ENCODE assay signal across 8 mouse cellular contexts in genomic region chr17:23803366-23804041, GRCm38 (mm10). TPM values are rescaled to one million over a fixed set of nuclear protein-coding genes. Genes with fewer than 3 reads are reported as not detected.
DNase-seq lines count a peak whose midpoint lies in the region; ATAC-seq and TF ChIP-seq lines count a peak whose summit lies in the region.

No protein-coding gene starts in this region.

- H3K9me3 ChIP-seq in embryonic facial prominence, embryonic 13.5 days, result no peaks in the 10 kb centered on the region
- H3K9me3 ChIP-seq in megakaryocyte, embryonic 14.5 days, result no peaks in the 10 kb centered on the region

- no peak for TF ChIP-seq POLR2A in bone marrow, adult 2 months (IDR thresholded peaks at IDR 0.05; ENCODE audit: borderline replicate concordance, control insufficient read depth, low read depth, low read length)

- peak; percentile 88 for DNase-seq in CD4-positive, CD25-positive, alpha-beta regulatory T cell, adult 2 months (ENCODE audit: low read depth, low spot score)
- peak; percentile 84 to 85 for DNase-seq in heart, postnatal 14 days
- peak; percentile 69 to 80 for DNase-seq in left cerebral cortex, postnatal 14 days (ENCODE audit: low spot score in 2 of 2)
- peak; percentile 90 for DNase-seq in right cerebral cortex, postnatal 4 days

- peak overlapping the region; percentile 84 for H3K4me2 ChIP-seq in embryonic facial prominence, embryonic 13.5 days

- intact Hi-C loops in heart, postnatal 14 days (cut with DNase I), result no loop called here
- intact Hi-C loops in left cerebral cortex, postnatal 14 days (cut with DNase I), result loop anchor here (2.0 kb wide), 1 partner anchor 33 kb away; the partner anchor contains the start of gene Flywch1

- TF ChIP-seq CTCF in bone marrow, adult 2 months (IDR thresholded peaks at IDR 0.05; ENCODE audit: control insufficient read depth, insufficient read depth, low read length), result no peak

- no peaks in the 10 kb centered on the region for H3K27me3 ChIP-seq in embryonic facial prominence, embryonic 13.5 days
- no peaks in the 10 kb centered on the region for H3K27me3 ChIP-seq in megakaryocyte, embryonic 14.5 days (replicated peaks)

- WGBS in bone marrow, adult 2 months, result under 1% methylated on average over 78 of the region's 83 CpGs
- WGBS in embryonic facial prominence, embryonic 13.5 days, result under 1% methylated on average over 57 of the region's 83 CpGs

- peaks cover 1% of the 10 kb centered on the region; the same call in 1 of the 2 replicates for H3K4me1 ChIP-seq in bone marrow, adult 2 months (ENCODE audit: control insufficient read depth, insufficient read depth, low read length)
- H3K4me1 ChIP-seq in embryonic facial prominence, embryonic 13.5 days, result peaks cover 33% of the 10 kb centered on the region
- H3K4me1 ChIP-seq in megakaryocyte, embryonic 14.5 days, result peaks cover 36% of the 10 kb centered on the region

- H3K36me3 ChIP-seq in embryonic facial prominence, embryonic 13.5 days, result peaks cover 17% of the 10 kb centered on the region
- peaks cover 30% of the 10 kb centered on the region for H3K36me3 ChIP-seq in megakaryocyte, embryonic 14.5 days (replicated peaks; ENCODE audit: low read length)

- H3K27ac ChIP-seq in bone marrow, adult 2 months (ENCODE audit: control insufficient read depth, insufficient read depth, low read depth, low read length, poor library complexity), result peak overlapping the region; percentile 98
- peak overlapping the region; percentile 97 for H3K27ac ChIP-seq in embryonic facial prominence, embryonic 13.5 days

- peak overlapping the region; percentile 64 for H3K4me3 ChIP-seq in bone marrow, adult 2 months (replicated peaks; ENCODE audit: control insufficient read depth, low read depth, low read length)
- H3K4me3 ChIP-seq in embryonic facial prominence, embryonic 13.5 days, result peak overlapping the region; percentile 100
- H3K4me3 ChIP-seq in megakaryocyte, embryonic 14.5 days (replicated peaks), result peak overlapping the region; percentile 95

- no peak for ATAC-seq in CD4-positive, CD25-positive, alpha-beta regulatory T cell, adult 4 months
- peak; percentile 62; the same call in 1 of the 2 replicates for ATAC-seq in embryonic facial prominence, embryonic 13.5 days (ENCODE audit: insufficient number of reproducible peaks, insufficient read depth, low FRiP score, low TSS enrichment, low read depth)

- H3K9ac ChIP-seq in embryonic facial prominence, embryonic 13.5 days, result peak overlapping the region; percentile 99

RNA-seq across cellular contexts. Expression of gene Srrm2, which starts 13.2 kb away (rescaled TPM):
- 100 to 1,000 TPM; 289 to 316 TPM for polyA plus RNA-seq in CD4-positive, CD25-positive, alpha-beta regulatory T cell, adult 4 months (2017; shearing (Covaris generic))
- polyA plus RNA-seq in bone marrow, adult 2 months (2011; ENCODE audit: insufficient read depth, insufficient read length, low replicate concordance, missing spikeins), result 328 and 487 TPM in 2 replicates
- 616 and 642 TPM in 2 replicates for polyA plus RNA-seq in embryonic facial prominence, embryonic 13.5 days (2015; fragmentation: Nextera tagmentation; extraction: Ambion mirVana)
- 100 to 1,000 TPM; 192 to 227 TPM for total RNA-seq in heart, postnatal 14 days (2021)
- total RNA-seq in left cerebral cortex, postnatal 14 days (2021), result 100 to 1,000 TPM; 573 to 599 TPM
- polyA plus RNA-seq in megakaryocyte, embryonic 14.5 days (2012; ENCODE audit: insufficient read depth, low replicate concordance), result 117 and 357 TPM in 2 replicates

RNA-seq across cellular contexts. Expression of gene Flywch2, which starts 17.6 kb away (rescaled TPM):
- polyA plus RNA-seq in CD4-positive, CD25-positive, alpha-beta regulatory T cell, adult 4 months (2017; shearing (Covaris generic)), result 1 to 10 TPM; 3.4 to 3.5 TPM
- not detected in 2 replicates for polyA plus RNA-seq in bone marrow, adult 2 months (2011; ENCODE audit: insufficient read depth, insufficient read length, low replicate concordance, missing spikeins)
- polyA plus RNA-seq in embryonic facial prominence, embryonic 13.5 days (2015; fragmentation: Nextera tagmentation; extraction: Ambion mirVana), result 54.1 and 65.1 TPM in 2 replicates
- 1 to 10 TPM; 1.6 TPM for total RNA-seq in heart, postnatal 14 days (2021)
- total RNA-seq in left cerebral cortex, postnatal 14 days (2021), result 10 to 100 TPM; 25.7 to 30.1 TPM
- polyA plus RNA-seq in megakaryocyte, embryonic 14.5 days (2012; ENCODE audit: insufficient read depth, low replicate concordance), result 17.2 and 29.2 TPM in 2 replicates

RNA-seq across cellular contexts. Expression of gene Elob, which starts 25.4 kb away (rescaled TPM):
- 100 to 1,000 TPM; 600 to 664 TPM for polyA plus RNA-seq in CD4-positive, CD25-positive, alpha-beta regulatory T cell, adult 4 months (2017; shearing (Covaris generic))
- polyA plus RNA-seq in bone marrow, adult 2 months (2011; ENCODE audit: insufficient read depth, insufficient read length, low replicate concordance, missing spikeins), result 185 and 239 TPM in 2 replicates
- 1,169 and 1,240 TPM in 2 replicates for polyA plus RNA-seq in embryonic facial prominence, embryonic 13.5 days (2015; fragmentation: Nextera tagmentation; extraction: Ambion mirVana)
- 100 to 1,000 TPM; 339 to 355 TPM for total RNA-seq in heart, postnatal 14 days (2021)
- 100 to 1,000 TPM; 334 to 397 TPM for total RNA-seq in left cerebral cortex, postnatal 14 days (2021)
- 484 and 719 TPM in 2 replicates for polyA plus RNA-seq in megakaryocyte, embryonic 14.5 days (2012; ENCODE audit: insufficient read depth, low replicate concordance)

RNA-seq across cellular contexts. Expression of gene Flywch1, which starts 32.1 kb away (rescaled TPM):
- 10 to 100 TPM; 15.1 to 21.4 TPM for polyA plus RNA-seq in CD4-positive, CD25-positive, alpha-beta regulatory T cell, adult 4 months (2017; shearing (Covaris generic))
- polyA plus RNA-seq in bone marrow, adult 2 months (2011; ENCODE audit: insufficient read depth, insufficient read length, low replicate concordance, missing spikeins), result 5.5 and 11.2 TPM in 2 replicates
- polyA plus RNA-seq in embryonic facial prominence, embryonic 13.5 days (2015; fragmentation: Nextera tagmentation; extraction: Ambion mirVana), result 90.2 and 95.6 TPM in 2 replicates
- 10 to 100 TPM; 30.2 to 30.8 TPM for total RNA-seq in heart, postnatal 14 days (2021)
- 100 to 1,000 TPM; 173 to 185 TPM for total RNA-seq in left cerebral cortex, postnatal 14 days (2021)
- 6.0 and 53.7 TPM in 2 replicates for polyA plus RNA-seq in megakaryocyte, embryonic 14.5 days (2012; ENCODE audit: insufficient read depth, low replicate concordance)

RNA-seq across cellular contexts. Expression of gene Prss33, which starts 32.4 kb away (rescaled TPM):
- polyA plus RNA-seq in CD4-positive, CD25-positive, alpha-beta regulatory T cell, adult 4 months (2017; shearing (Covaris generic)), result not detected
- polyA plus RNA-seq in bone marrow, adult 2 months (2011; ENCODE audit: insufficient read depth, insufficient read length, low replicate concordance, missing spikeins), result not detected in 2 replicates
- polyA plus RNA-seq in embryonic facial prominence, embryonic 13.5 days (2015; fragmentation: Nextera tagmentation; extraction: Ambion mirVana), result 0.38 and 0.48 TPM in 2 replicates
- not detected for total RNA-seq in heart, postnatal 14 days (2021)
- total RNA-seq in left cerebral cortex, postnatal 14 days (2021), result not detected
- polyA plus RNA-seq in megakaryocyte, embryonic 14.5 days (2012; ENCODE audit: insufficient read depth, low replicate concordance), result not detected in 2 replicates
